Mouse (Mus musculus): ENCODE measurements around the gene 1500015O10Rik. TPM values are rescaled to one million over a fixed set of nuclear protein-coding genes. Genes with fewer than 3 reads are reported as not detected.
A peak's percentile ranks its signal among the peaks of the same experiment; 100 is the strongest.

The 1500015O10Rik gene
- polyA plus RNA-seq (2017; shearing (Covaris generic)): not detected

DNA sequence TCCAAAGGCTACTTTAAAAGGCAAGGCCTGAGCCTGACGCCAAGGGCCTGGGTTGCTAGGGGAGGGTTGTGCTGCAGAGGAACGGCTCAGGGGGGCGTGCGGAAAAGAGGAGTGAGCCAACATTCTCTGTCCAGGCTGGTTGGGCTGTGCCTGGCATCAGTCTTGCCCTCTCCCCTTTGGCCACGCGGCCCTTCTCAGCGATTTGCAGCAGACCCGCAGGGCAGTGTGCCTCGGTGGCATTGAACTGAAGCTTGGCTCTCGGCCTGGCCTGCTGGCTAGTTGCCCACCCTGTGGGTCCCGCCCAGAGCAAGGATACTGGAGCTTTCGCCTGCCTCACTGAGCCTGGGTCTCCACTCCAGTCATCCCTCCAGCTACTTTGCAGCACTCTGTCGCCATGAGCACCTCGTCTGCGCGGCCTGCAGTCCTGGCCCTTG is at the start of gene 1500015O10Rik:
1500015O10Rik (plus strand) TSS at position 112 of the 434 bp plus-strand sequence.
- ATAC-seq: no peak

DNA sequence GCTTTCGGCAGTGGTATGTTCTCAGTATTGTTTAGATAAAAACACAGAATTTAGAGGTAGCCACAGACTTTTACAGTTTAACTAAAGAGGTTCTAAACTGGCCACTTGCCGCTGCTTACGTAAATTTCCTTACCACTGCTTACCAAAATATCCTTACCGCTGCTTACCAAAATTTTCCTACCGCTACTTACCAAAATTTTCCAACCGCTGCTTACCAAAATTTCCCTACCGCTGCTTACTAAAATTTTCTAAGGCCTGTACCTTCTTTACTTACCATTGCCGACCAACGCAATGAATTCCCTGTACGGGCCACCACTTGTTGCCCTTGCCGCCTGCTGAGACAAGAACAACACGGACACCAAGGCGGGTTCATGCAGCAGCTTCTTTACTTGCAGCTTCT is 40.4 kb upstream of the 1500015O10Rik start:
- no peak for ATAC-seq

DNA sequence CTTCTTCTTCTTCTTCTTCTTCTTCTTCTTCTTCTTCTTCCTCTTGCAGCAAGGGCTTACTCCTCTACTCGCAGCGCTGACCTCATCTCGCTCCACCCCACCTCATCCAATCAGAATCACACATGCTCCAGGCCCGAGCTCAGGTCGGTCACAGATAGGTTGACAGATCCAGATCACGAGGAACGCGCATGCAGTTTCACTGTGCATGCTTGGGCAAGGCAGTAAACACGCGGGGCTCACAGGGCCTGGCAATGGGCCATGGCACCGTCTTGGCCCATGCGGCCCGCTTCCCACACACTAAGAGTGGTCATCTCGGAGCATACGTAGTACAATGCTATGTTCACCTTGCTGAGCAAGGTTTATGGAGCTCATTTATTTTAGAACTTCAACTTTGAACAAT is 39.9 kb upstream of the 1500015O10Rik start:
- no peak for ATAC-seq

DNA sequence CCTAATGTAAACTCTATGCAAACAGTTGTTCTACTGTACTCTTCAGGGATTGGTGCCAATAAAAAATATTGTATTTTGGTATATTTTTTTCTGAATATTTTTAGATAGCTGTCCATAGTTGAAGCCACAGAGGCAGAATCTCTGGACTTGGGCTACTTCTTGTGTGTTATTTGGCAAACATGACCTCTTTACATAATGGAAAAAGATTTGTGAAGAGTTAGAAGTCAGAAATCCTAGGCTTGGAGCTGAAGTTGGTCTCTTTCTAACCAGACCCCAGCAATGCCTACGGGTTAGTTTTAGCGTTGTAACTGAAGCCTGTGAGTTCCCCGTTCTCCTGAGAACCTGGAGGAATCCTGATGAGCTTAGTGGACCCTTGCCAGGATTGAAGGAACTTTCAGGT is 36.3 kb upstream of the 1500015O10Rik start:
- no peak for ATAC-seq

DNA sequence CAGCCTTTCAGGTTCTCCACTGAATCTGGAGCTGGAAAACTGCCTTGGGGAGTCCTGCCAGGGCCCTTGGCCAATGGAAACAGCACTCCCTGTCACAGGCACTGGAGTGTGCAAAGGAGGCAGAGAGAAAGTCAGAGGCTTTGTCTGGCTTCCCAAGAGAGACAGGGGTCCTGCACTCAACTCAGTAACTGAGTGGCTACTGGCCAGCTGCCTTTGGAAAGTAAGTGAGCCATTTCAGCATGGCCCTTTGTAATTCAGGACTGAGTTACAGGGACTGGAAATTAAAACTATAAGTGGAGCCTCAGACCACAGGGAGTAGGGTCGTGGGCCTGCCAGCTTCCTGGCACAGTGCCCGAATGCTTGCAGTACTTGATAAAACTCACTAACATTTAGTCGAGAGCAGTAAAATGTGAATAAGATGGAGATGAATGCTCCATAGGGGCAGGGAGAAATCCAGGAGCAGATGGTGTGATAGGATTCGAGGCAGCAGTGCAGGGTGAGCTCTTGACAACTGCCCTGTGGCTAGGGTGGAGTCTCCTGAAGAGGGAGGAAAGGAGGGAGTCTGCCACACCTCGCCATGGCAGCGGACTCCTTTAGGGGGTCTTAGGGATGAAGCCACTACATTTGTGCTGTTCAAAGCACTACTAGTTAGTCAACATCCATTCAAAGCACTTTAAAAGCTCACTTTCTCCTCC is 35.4 kb upstream of the 1500015O10Rik start:
- ATAC-seq: no peak

DNA sequence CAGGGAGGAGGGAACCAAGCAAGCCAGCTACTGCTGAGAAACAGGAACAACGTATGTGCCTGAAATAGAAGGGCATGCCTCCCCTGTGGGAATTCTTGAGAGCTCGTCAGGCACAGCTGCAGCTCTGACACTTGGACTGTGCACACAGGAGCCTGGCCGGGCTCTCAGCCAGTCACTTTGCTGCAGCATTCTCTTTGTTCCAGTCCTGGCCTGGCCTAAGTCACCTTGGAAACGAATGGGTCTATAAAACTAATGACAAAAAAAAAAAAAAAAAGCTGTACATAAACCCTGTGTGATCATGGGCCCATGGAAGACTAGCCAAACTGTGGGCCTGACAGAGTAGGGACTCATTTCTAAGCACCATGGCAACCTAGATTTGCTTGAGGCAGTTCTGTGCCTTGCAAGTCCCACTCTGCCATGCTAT is 31.8 kb upstream of the 1500015O10Rik start:
- ATAC-seq: no peak

DNA sequence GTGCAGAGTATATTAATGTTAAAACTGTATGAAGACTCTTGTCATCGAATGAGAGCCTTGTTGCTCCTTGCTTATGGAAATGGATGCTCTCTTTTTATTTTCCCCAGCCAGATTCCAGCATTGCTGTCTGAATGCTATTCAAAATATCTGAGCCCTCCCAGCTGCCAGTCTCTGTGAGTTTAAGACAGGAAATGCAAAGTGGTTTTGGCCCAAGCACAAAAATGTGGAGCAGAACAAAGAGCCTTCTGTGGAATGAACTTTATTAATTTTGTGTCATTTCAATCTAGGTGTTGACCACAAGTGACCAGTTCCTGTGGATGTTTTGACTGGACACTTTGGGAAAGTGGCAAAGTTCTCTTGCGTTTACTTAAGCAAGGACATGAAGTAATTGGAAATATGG is 15.6 kb upstream of the 1500015O10Rik start:
- ATAC-seq: no peak

DNA sequence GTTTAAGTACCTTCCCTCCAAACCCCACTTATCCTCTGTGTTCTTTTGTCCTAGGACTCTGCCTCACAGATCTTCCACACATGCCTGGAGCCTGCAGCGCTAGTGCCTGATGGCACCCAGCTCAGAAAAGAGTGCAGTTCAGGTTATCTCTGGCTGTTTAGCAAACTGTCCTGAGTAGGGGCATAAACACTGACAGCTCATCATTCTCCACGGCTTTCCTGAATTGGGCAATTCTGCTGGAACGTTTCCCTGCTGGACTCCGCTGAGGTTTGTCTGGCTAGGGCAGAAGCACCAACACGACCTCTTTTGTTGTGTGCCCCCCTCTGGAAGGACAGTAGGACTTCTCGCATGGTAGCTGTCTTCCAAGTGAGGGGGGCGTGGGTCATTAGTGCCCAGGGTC is 12.4 kb upstream of the 1500015O10Rik start:
- ATAC-seq: no peak

DNA sequence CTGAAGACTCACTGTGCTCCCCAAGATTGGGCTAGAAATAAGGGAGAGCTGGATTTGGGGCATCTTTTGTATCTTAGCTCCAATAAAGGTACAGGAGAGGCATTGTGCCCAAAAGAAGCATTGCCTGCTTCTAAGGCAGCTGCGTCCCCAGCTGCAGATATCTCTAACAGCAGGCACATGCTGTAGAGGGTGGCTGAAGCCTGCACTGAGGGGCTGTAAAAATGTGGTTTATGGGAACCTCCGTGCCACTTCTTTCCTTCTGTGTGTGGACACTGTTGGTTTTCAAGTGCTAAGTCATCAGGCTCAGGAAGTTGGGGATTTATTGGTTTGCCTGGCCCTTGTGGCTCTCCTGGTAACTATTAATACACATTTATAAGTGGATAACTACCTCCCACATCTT is 11.6 kb upstream of the 1500015O10Rik start:
- ATAC-seq: no peak

DNA sequence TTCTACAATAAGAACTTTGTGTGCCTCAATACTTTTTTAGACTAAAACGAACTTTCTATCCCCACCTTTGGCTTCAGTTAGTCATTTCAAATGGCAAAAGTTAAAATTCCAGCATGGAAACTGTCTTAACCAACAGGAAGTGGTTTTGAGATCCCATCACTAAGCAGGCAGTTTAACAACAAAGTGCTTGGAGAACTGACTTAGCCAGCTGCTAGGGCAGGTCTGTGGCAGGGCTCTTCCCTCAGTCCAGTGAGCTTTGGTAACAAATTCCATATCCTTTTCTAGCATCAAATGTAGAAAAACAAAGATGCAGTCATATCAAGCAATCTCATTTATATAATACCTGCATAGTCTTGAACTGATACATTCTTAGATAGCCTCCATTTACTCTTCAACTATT is 7.9 kb upstream of the 1500015O10Rik start:
- no peak for ATAC-seq

DNA sequence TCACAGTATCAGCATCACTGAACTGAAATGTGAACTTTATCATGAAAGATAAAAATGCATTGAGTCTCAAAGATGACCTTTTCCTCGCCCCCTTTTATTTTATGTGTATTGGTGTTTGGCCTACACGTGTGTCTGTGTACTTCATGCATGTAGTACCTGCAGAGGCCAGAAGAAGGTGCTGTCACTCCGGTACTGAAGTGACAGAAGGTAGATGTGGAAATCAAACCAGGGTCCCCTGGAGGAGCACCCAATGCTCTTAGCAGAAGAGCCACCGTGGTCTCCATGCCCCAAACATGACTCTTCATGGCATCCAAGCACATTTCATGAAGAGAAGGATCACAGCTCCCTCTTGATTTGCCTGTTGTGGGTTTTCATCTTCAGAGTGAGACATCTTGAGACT is 1.7 kb downstream of the 1500015O10Rik start:
- ATAC-seq: no peak

DNA sequence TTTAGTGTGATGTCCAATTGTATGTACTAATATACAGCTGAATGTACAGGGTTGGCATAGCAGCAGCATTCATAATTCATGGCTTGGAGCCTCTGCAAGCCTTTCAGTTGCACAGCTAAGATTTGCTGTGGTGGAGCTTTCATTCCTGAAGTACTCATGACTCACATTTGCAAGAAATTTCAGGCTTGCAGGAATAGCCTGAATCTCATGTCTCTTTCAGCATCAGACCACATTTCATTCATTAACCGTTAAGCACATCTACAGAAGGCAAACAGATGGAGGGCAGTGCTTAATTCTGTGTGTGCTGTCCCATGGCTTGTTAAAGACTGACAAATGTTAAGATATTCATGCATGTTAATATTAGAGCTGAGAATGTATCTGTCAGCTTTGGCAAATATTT is 2.3 kb downstream of the 1500015O10Rik start:
- no peak for ATAC-seq

DNA sequence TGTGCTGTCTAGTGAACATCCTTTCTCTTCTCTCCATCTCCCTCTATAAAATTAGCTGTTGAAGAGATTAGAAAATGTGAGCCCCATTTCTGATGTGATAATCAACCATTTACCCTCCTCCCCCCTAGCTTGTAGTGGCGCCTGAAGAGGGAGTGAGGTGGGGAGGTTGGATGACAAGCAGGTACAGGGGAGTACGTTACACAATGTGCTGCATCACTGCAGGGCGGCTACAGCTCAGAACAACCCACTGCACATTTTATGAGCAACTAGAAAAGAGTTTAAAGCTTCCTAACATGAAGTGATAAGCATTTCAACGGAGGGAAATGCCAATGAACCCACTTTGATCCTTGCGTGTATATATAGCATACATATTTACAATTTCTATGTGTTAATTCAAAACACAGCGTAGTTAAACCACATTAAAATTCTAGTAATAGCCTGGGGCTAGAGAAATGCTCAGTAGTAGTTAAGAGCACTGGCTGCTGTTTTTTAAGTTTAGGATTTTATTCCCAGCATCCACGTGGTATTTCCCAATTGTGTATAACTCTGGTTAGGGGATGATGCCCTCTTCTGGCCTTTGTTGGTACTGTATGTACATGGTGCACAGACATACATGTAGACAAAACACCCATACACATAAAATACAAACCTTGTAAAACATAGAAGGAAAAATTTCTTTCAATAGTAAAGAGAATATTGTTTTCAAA is 7.6 kb downstream of the 1500015O10Rik start:
- ATAC-seq: no peak

DNA sequence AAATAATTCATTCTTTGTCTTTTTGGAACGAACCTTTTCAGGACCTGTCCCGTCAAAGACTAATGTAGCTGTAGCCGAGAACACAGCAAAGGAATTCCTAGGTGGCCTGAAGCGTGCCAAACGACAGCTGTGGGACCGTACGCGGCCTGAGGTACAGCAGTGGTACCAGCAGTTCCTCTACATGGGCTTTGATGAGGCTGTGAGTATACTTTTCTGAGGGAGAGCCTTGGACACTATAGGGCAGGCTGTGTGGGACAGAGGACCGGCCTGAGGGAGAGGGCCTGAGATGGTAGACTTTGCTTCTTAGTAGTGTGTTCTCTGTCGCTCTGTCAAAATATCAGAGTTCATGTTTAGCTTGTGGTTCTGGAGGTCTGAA is 8.1 kb downstream of the 1500015O10Rik start:
- ATAC-seq: no peak

DNA sequence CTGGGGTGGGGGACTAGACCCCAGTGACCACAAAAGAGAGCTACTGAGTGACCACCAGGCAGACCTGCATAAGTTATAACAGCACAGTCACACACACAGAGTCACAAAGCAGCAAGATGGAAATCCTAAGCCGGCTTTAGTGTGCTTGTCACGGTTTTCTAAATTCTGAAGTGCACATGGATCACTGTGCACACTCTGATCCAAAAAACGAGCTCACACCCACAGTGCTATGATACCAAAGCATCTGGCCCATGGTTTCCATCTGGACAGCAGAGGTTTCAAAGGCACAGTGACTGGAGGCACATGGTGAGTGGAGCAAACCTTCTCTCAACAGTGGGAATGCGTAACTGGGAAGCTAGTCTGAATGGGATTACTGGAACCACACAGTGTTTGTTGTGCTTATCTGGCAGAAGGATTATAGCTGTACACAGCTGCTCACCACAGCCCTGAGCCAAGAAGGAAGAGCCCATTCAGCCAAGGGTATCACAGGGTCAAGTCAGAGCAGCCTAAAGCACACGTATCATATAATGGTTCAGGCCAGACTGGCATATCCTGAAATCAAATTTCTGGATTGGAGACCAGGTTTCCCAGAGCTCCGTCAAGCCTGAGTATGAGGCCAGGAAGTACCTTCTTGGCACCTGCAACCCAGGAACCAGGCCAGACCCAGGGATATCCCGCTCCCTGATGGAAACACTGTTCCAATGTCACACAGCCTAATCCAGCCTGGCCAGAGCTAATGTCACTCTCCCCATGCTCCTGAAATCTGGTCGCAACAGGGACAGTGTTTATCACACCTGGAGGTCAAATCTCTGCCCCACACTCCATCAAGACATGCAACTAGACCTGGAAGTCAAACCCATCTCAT is 24.3 kb downstream of the 1500015O10Rik start:
- no peak for ATAC-seq

DNA sequence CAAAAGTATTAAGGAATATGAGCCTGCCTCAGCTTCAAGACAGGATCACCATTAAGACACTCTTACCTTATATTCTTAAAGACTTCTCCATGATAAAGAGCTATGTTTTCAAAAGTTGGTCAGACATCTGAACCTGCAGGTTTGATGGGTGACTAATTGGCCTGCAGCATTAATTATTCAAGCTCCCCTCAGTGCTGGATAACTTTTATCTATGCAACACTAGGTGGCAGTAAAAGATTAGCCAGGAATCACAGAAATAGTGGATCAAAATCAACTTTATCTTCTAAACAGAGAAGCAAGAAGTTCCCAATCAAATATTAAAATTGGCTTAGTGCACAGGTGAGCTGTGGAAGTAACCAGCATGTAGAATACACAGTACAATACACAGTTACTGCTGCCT is 29.7 kb downstream of the 1500015O10Rik start:
- ATAC-seq: no peak

DNA sequence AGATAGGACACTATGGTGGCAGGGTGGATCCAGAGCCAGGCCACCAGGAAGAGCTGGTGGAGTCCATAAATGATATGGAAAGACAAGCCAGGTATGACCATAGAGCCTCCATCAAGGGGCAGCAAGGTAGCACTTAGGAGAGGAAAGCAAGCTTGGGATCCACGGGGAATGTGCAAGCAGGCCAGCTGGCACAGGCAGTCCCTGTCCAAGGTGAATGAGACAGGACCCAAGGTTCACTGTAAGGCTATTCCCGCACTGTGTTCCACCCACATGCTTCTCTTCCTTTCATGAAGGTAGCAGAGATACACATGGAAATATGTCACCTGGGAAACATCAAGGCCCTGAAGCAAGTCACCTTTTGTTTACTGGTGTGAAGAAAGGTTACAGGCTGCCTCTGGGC is 34.1 kb downstream of the 1500015O10Rik start:
- ATAC-seq: no peak

DNA sequence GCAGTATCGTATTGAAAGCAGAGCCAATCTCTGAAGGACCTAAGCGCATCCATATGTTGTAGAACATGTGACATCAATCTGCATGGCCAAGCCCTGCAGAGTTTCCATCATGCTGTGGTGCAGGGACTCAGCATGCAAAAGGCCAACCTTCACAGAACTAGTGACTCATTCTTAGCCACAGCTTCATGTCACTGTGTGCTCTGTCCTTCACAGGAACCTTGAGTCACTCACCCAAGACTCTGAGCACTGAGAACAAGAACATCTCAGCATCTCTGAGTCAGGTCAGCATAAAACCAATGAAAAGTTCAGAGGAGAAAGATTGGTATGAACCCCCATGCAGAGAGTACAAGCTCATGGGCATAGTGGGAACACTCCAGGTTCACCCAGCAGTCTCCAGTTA is 35.9 kb downstream of the 1500015O10Rik start:
- no peak for ATAC-seq

DNA sequence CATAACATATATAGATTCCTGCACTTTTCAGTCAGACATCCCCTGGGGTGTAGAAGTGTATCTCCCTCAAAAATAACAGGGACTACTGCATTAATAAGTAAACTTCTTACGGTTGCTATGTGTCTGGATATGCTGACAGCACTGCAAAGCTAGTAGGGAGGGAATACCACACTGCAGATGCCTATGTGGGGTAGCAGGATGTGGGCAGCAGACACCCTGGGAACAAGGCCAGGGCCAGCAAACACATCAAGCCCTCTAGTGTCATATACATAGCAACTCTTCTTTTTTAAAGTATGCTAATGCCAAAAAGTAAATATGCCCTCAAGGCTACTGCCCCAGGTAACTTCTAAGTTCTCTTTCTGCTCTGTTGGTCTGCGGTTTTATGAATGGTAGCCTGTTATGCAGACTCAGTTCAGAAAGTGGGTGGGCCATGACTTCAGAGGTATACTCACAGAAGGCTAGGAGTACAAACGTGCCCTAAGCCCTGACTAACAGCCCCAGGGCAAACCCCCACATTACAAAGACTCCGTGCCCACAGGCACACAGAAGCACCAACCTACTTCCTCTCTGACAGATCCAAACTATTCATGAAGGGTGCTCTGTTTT is 38.1 kb downstream of the 1500015O10Rik start:
- peak; percentile 74 for ATAC-seq

DNA sequence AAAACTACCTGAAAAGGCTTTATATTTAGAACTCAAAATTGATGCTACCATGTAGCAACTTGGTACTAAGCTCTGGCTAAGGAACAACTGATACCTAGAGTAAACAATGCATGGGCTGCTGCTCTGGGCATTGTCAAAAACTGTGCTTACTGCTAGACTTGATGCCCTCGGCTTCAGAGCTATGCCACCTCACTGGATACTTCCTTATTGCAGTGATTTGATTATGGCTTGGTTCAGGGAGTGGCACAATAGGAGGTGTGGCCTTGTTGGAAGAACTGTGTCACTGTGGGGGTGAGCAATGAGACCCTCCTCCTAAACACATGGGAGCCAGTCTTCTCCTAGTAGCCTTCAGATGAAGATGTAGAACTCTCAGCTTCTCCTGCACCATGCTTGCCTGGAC is 38.9 kb downstream of the 1500015O10Rik start:
- no peak for ATAC-seq

DNA sequence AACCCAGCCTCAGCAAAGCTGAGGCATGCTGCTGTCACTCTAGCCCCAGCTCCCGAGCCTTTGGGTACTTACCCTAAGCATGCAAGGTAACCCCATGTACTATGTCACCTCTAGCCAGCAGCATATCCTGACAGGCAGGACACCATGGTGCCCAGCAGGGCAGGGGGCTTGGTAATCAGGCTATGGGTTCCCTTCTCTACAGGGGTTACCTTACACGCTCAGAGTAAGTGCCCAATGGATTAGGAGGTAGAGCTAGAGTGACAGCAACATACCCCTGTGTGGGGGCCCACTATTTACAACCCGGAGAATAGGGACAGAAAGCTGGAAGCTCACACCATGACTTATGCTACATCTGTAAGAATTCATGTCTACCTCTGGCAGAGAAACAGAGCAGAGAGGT is 39.6 kb downstream of the 1500015O10Rik start:
- no peak for ATAC-seq

DNA sequence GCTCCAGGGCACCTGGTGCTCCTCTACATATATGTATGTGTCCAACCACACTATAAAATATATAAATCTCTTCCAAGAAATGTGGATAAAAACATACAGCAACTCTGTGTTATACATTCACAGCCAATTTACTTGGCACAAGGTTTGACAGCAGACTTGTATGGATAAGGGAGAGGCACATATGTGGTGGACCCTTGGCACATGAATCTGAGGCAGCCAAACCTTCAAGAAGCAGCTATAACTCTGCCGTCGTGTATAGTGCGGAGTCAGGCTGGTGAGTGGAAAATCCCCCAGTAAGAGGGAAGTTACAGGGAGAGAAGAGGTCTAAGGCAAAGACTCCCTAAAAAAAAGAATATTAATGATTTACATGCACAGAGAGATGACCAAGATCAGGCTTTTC is 42.3 kb downstream of the 1500015O10Rik start:
- no peak for ATAC-seq

DNA sequence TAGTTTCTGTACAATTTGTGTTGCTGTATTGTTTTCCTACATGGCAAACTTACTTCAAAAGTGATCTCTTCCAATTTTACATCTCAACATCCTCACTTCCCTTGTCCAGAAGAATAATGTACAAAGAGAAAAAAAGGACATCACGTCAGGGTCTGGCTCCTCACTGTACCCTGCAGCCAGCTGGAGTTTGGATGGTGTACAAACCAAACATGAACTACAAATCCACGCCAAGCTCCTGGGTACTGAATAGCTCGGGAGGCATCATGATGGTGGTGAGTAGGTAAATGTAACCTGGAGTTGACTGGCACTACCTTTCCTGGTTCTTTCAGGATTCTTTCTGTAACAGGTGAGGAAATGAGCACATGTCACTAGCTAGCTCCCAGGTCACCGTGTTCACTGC is 43.7 kb downstream of the 1500015O10Rik start:
- no peak for ATAC-seq
